ENCODE assay signal across 8 mouse cellular contexts in the genomic region with DNA sequence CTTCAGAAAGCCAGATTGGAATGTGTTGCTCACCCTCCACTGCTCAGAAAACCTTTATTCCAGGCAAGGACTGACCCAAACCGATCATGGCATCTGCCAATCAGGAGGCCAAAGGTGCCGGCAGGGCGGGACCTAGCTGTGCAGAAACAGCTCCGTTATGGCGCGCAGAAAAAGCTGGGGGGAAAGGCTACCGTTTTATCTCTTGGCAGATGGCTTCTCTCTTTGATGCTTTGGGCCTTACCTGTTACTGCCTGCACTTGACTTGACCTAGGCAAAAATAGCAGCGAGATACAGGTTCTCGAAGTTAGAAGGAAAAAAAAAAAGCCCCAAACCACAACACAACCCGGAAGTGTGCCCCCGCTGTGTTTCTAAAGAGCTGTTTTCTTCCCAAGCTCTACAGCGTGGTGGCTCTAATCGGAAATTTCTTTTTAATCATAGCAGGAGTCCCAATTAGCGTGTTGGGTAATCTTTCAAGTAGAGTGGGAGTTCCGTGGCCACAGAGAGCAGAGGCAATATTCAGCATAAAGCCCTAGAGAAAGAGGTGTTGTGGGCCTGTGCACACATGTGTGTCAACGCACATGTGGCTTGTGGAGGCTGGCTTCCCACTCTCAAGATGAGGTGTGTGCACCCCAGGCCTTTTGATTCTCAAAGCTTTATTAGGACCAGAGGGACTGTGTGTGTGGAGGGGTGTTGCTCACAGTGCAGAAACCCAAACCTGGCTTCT.
A peak's percentile ranks its signal among the peaks of the same experiment; 100 is the strongest.
DNase-seq lines count a peak whose midpoint lies in the region; ATAC-seq lines count a peak whose summit lies in the region.

No protein-coding gene starts in this region.

- H3K9ac ChIP-seq in heart, embryonic 14.5 days (ENCODE audit: low read length), result peak overlapping the region; percentile 59
- H3K9ac ChIP-seq in limb, embryonic 15.5 days, result 0 out of 2 replicates have a peak overlapping the region, but pooled peaks have one; percentile 3
- peak overlapping the region; percentile 33; the same call in 1 of the 2 replicates for H3K9ac ChIP-seq in neural tube, embryonic 11.5 days (ENCODE audit: low read length)

- peak overlapping the region; percentile 63 to 66 for H3K27ac ChIP-seq in heart, embryonic 14.5 days (replicated peaks in 1 of 2; ENCODE audit: control insufficient read depth in 1 of 2, insufficient read depth in 1 of 2, low read depth in 2 of 2, low read length in 2 of 2)
- no peak overlapping the region for H3K27ac ChIP-seq in limb, embryonic 15.5 days
- H3K27ac ChIP-seq in neural tube, embryonic 11.5 days (ENCODE audit: low read depth, low read length), result no peak overlapping the region

- peak overlapping the region; percentile 9 to 27 for H3K4me3 ChIP-seq in heart, embryonic 14.5 days (ENCODE audit: control insufficient read depth in 1 of 2, insufficient read depth in 1 of 2, low read depth in 1 of 2, low read length in 2 of 2)
- H3K4me3 ChIP-seq in limb, embryonic 15.5 days, result peak overlapping the region; percentile 17
- peak overlapping the region; percentile 23 for H3K4me3 ChIP-seq in neural tube, embryonic 11.5 days (ENCODE audit: low read depth, low read length)

- peaks cover 45 to 57% of the 10 kb centered on the region in 2 experiments for H3K4me1 ChIP-seq in heart, embryonic 14.5 days (ENCODE audit: control insufficient read depth in 2 of 2, insufficient read depth in 2 of 2, low read length in 2 of 2)
- peaks cover 41% of the 10 kb centered on the region for H3K4me1 ChIP-seq in limb, embryonic 15.5 days
- peaks cover 21% of the 10 kb centered on the region for H3K4me1 ChIP-seq in neural tube, embryonic 11.5 days (ENCODE audit: control insufficient read depth, insufficient read depth, low read length)

- no peaks in the 10 kb centered on the region for H3K9me3 ChIP-seq in heart, embryonic 14.5 days (ENCODE audit: control insufficient read depth, low read length)
- H3K9me3 ChIP-seq in limb, embryonic 15.5 days, result no peaks in the 10 kb centered on the region
- H3K9me3 ChIP-seq in neural tube, embryonic 11.5 days (ENCODE audit: control insufficient read depth, low read length), result no peaks in the 10 kb centered on the region

- 0 out of 2 replicates have a peak, but pooled peaks cover 4% of the 10 kb centered on the region for H3K27me3 ChIP-seq in heart, embryonic 14.5 days (ENCODE audit: control insufficient read depth, insufficient read depth, low read length)
- peaks cover 37% of the 10 kb centered on the region for H3K27me3 ChIP-seq in limb, embryonic 15.5 days
- H3K27me3 ChIP-seq in neural tube, embryonic 11.5 days (ENCODE audit: control insufficient read depth, insufficient read depth, low read length), result peaks cover 23% of the 10 kb centered on the region

- H3K4me2 ChIP-seq in heart, embryonic 14.5 days (ENCODE audit: low read length), result peak overlapping the region; percentile 62
- H3K4me2 ChIP-seq in limb, embryonic 15.5 days, result peak overlapping the region; percentile 43
- H3K4me2 ChIP-seq in neural tube, embryonic 11.5 days (ENCODE audit: low read depth), result peak overlapping the region; percentile 41

- WGBS in heart, embryonic 14.5 days, result 7% methylated on average over 16 of the region's 16 CpGs
- WGBS in limb, embryonic 15.5 days, result 8% methylated on average over 16 of the region's 16 CpGs
- WGBS in neural tube, embryonic 11.5 days, result 12% methylated on average over 16 of the region's 16 CpGs

- ATAC-seq in heart, embryonic 14.5 days (ENCODE audit: insufficient number of reproducible peaks, insufficient read depth, low FRiP score, low read depth), result no peak
- ATAC-seq in hematopoietic stem cell, adult 5-6 weeks (replicated peaks in 1 of 2; ENCODE audit: insufficient read depth in 1 of 2, low FRiP score in 2 of 2, low TSS enrichment in 1 of 2, low read depth in 1 of 2, poor library complexity in 2 of 2, severe bottlenecking in 2 of 2), result peak; percentile 24 to 25; a peak in 3 of 4 replicates
- no peak for ATAC-seq in limb, embryonic 15.5 days (ENCODE audit: insufficient number of reproducible peaks, low FRiP score, low TSS enrichment, low read depth)
- ATAC-seq in neural tube, embryonic 11.5 days (ENCODE audit: insufficient read depth, low FRiP score, low TSS enrichment), result no peak

- H3K36me3 ChIP-seq in heart, embryonic 14.5 days (ENCODE audit: control insufficient read depth, insufficient read depth, low read length), result no peaks in the 10 kb centered on the region
- H3K36me3 ChIP-seq in limb, embryonic 15.5 days, result no peaks in the 10 kb centered on the region
- H3K36me3 ChIP-seq in neural tube, embryonic 11.5 days (ENCODE audit: control insufficient read depth, insufficient read depth, low read length), result no peaks in the 10 kb centered on the region

- DNase-seq in heart, adult 18-20 months, result no peak
- DNase-seq in brain, adult 2 months (ENCODE audit: low read depth, low spot score), result peak; percentile 45
- peak; percentile 33 for DNase-seq in neural tube, embryonic 11.5 days (ENCODE audit: low spot score)
- DNase-seq in urinary bladder, postnatal 10 days (ENCODE audit: low spot score), result no peak
- DNase-seq in gastrocnemius, postnatal 25 days, result no peak

Comparison
In these comparisons a context has a peak if more than half of its experiments do, and no peak if none do; other contexts are left out.
1. ATAC-seq: peak in hematopoietic stem cell, adult 5-6 weeks (2 of 2); none in heart, embryonic 14.5 days (single experiment), limb, embryonic 15.5 days (single experiment) and neural tube, embryonic 11.5 days (single experiment).
2. H3K27ac ChIP-seq: peak in heart, embryonic 14.5 days (2 of 2); none in limb, embryonic 15.5 days (single experiment) and neural tube, embryonic 11.5 days (single experiment).
3. H3K9ac ChIP-seq: peak in every context shown above with its lines; median percentile 59 in heart, embryonic 14.5 days; 33 in neural tube, embryonic 11.5 days; 3 in limb, embryonic 15.5 days.
4. DNase-seq: peak in brain, adult 2 months (single experiment) and neural tube, embryonic 11.5 days (single experiment); none in heart, adult 18-20 months (0 of 2), urinary bladder, postnatal 10 days (single experiment) and gastrocnemius, postnatal 25 days (single experiment).
5. Peak in every context shown above with its lines, with median percentiles within 50 percentile points of each other: H3K4me2 ChIP-seq and H3K4me3 ChIP-seq.